Mouse (Mus musculus) lung, adult 2 months (tissue): Measurements from ENCODE around the gene Pgp.

Experiments used
- CTCF ChIP-seq: fragments of 200-500 bp; IDR thresholded peaks from 2 replicates; pipeline ENCODE4 v1.5.1; 2011; ENCODE audit warnings: mild to moderate bottlenecking, low read length, control low read depth; ENCODE audit not compliant: insufficient read depth
- POLR2A ChIP-seq: fragments of 200-500 bp; IDR thresholded peaks from 2 replicates; pipeline ENCODE4 v1.6.1; 2011; ENCODE audit warnings: low read depth, mild to moderate bottlenecking, control low read depth, low read length, borderline replicate concordance; ENCODE audit errors: extremely low read depth

DNA sequence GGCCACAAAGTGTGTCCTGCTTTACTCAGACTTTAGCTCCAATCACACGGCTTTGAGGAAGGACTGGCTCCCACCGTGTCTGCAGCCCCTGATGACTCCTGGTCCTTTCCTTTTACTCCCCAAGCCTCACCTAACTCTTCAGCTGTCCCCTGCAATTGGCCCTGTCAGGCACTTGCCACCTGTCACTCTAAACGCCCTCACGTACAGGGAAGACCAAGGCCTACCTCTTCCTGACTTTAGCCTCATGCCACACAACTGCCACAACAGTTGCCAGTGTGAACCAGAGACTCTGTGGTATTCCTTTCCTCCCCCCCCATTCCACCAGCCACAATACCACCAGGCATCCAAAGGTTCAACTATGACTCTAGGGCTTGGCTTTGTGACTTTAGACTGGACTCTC lies 50.3 kb downstream of the Pgp start:
- TF ChIP-seq CTCF (no peak), POLR2A (no peak)
